Mouse (Mus musculus) ovary, adult 2 months (tissue): Measurements from ENCODE around the gene Ptprcap. TPM values are rescaled to one million over a fixed set of nuclear protein-coding genes. Genes with fewer than 3 reads are reported as not detected.

ENCODE experiments used
- polyA plus RNA-seq: library from polyadenylated mRNA; depleted of rRNA; stranded (reverse); fragments of >200 nt; gene quantifications from 2 replicates; pipeline ENCODE4 v1.2.3, GENCODE M21; 2012; rRNA removed

Gene Ptprcap
- 32.6 and 49.4 TPM in 2 replicates for polyA plus RNA-seq

GRCm38 (mm10) chr19:4153232-4153654 is at the start of gene Ptprcap:
Gene Ptprcap, plus strand, starts transcription at chr19:4153604.

GRCm38 (mm10) chr19:4125741-4126696 is 27.4 kb upstream of the Ptprcap start, which contains the start of gene Aip:
Gene Aip, minus strand, starts transcription at chr19:4125858.

DNA sequence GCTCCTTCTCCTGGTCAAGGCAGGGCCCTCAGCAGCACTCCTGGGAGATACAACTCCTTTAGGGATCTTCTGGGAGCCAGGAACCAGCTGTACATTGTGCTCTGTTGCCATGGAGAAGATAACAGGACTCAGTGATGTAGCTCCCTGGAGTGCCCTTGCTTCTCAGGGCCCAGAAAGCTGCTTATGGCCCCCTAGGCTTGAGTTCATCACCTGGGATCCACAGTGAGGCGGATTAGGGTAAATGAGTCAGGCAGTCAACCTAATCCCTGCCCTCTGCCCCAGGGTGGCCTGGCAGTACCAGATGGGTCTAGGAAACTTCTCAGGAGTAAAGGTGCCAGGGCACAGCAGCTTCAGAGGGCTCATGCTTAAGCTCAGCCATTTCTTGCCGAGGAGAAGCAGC is 14.0 kb upstream of the Ptprcap start, which contains the start of gene Gpr152:
TSS of gene Gpr152 (plus strand) at position 342 of the 400 bp plus-strand sequence.

DNA sequence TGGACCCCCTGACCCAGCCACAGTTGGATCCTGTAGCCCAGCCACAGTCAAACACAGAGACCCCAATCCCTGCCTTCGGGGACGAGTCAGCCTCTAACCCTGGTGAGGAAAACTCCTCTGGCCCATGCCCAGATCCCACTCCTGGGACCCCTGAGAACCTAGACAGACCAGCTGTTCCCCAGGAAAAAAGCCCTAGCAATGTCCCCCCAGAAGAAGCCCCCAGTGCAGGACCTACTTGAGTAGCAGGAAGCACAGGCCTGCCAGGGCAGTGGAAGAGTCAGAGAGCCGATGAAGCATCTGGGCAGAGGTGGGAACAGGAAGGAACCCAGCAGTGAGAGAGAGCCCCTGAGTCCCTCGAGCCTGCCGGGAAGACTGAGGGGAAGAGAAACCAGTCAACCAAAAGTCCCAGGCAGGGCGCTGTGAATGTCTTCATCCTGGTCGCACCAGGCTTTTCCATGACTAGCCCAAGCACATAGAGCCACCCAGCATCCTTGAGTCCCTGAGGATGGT is 9.6 kb upstream of the Ptprcap start, which contains the start of gene Cabp4:
TSS of gene Cabp4 (minus strand) at position 275 of the 510 bp plus-strand sequence.

DNA sequence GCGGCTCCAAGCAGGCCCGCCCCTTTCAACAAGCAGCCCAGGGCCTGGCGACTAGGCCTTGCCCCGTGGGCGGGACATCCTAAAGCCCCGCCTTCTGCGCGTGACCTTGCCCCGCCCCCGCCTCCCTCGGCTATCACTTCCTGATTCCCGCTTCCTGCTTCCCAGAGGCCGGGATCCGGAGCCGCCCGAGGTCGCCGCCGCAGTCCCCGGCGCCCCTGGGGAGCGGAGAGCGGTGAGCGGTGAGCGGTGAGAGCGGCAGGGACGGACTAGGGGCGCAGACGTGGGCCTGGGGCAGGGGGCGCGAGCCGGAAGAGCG is 5.0 kb upstream of the Ptprcap start, which contains the start of gene Coro1b:
TSS of gene Coro1b (plus strand) at position 129 of the 316 bp plus-strand sequence.

DNA sequence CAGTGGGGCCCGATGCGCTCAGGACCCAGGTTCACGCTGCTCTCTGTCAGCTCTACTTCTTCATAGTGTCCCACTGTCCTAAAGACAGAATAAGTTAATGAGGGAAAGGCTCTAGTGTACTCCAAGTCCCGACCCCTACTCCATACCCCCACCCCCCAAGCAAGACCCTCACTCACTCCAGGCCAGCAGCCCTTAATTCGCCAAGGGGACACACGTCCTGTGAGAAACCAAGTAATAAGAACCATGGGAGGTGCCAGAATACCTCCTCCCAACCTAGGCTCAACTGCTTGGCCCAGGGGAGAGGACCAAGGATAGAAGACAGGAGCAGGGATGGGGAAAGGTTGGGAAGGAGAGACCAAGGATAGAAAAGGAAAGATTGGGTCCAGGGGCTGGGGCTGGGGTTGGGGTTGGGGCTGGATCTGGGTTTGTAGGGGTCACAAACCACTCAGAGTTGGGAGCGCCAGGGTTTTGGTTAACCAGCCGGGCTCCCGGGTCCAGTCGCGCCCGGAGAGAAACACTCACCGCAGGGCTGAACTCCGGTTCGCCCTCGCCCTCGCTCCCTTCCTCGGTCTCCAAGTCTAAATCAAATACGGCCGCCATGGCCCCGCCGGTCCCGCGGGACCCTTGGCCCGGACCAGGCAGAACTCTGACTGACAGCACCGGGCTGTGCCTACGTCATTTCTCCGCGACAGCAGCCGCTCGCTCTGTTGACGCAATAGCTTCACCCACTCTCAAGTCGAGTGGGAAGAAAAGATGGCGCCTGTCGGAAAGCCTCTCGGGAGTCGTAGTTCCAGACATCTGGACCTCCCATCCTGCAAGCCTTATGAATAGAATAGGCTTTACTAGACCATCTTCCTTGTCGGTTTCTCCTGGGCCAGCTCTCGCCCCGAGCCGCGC is 9.5 kb downstream of the Ptprcap start, which contains the start of gene Rps6kb2:
TSS of gene Rps6kb2 (minus strand) at position 709 of the 897 bp plus-strand sequence.

GRCm38 (mm10) chr19:4175368-4175947 is 22.1 kb downstream of the Ptprcap start, which contains the start of gene Carns1:
Gene Carns1, minus strand, starts transcription at chr19:4175479.

DNA sequence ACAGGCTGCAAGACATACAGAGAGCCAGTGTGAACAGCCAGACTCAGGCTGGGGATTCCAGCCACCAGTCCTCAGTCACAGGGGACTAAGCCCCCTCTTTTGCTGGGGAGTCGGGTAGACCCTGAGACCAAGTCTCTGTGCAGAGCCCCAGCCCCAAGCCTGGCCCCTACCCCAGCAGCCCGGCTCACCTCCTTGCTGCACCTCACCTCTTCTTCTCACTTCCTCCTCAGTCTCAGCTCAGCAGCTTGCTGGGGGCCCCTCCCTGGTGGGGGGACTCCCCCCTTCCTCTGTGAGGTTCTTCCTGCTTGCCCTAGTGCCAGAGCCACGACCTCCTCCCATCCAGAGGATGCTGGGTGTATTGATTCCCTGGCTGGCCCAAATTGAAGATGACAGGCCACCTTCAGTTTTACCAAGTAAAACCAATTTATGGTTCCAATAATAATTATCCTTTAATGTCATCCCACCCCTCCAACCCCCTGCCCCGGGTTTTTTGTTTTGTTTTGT is 37.5 kb downstream of the Ptprcap start, which contains the start of gene Tbc1d10c:
TSS of gene Tbc1d10c (minus strand) at position 454 of the 504 bp plus-strand sequence.

DNA sequence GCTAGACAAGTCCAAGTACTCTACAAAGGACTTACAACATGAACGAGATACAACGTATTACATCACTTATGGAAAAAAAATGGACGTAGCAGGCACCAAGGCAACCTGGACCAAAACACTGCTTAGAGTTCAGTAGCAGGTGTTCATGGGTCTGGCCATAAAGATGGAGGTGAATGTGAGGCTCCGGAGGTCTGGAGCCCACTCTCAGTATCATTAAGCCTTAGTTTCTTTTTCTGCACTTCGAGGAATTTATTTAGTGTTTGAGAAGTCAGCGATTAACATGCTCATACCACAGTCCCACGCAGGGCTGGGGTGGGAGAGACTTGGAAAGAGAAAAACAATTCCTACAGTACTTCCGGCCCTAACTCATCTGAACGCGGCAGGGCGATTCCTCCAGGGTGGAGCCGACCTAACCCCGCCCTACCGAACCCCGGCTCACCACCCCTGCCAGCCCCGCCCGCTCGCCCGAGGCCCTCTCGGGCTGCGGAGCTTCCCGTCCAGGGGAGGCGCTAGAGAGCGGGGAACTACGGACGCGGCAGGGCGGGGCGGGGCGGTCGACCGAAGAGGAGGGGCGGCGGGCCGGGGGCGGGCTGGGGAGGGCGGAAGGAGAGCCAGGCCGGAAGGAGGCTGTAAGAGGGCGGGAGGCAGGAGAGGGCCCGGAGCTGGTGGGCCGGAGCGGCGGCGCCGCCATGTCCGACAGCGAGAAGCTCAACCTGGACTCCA is 38.3 kb downstream of the Ptprcap start, which contains the start of gene Ppp1ca:
TSS of gene Ppp1ca (plus strand) at position 538 of the 723 bp plus-strand sequence.

DNA sequence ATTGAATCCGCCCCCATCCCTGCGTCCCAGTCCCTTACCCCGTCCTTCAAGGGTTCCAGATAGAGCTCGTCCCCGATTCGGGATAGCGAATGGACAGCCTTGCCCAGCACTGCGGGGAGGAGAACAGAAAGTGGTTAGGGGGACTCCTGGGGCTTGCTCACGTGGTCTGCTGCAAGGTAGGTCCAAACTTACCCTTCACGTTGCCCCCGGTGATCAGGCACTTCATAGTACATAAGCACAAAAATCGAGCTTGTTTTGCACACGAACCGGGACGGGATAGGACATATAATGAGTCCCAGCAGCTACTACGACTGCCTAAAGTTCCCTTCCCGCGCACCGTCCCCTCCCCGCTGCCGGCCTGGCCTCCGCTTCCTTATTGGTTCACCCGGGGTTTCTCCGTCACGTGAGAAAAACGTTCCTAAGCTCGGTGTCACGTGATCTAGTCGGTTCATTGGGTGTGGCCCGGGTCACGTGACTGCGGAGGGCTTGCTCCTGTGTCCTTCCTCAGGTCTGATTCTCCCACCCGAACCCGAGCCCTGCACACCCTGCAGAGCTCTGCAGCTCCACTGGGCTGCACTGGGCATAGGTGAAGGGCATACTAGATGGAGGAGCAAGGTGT is 48.0 kb downstream of the Ptprcap start, which contains the start of gene Rad9a:
TSS of gene Rad9a (minus strand) at position 372 of the 619 bp plus-strand sequence.

Other genes with a start within 250 kb of the Ptprcap start
- gene Tcirg1, start 246.5 kb upstream of the Ptprcap start, polyA plus RNA-seq, result 201 and 237 TPM in 2 replicates
- gene Ndufs8, start 240.8 kb upstream of the Ptprcap start, polyA plus RNA-seq, result 383 and 425 TPM in 2 replicates
- gene Aldh3b1, start 223.8 kb upstream of the Ptprcap start, polyA plus RNA-seq, result 48.6 and 65.2 TPM in 2 replicates
- 181 and 196 TPM in 2 replicates for gene Unc93b1, start 218.4 kb upstream of the Ptprcap start, polyA plus RNA-seq
- 0.06 and 0.22 TPM in 2 replicates for gene Aldh3b3, start 195.0 kb upstream of the Ptprcap start, polyA plus RNA-seq
- gene Aldh3b2, start 181.3 kb upstream of the Ptprcap start, polyA plus RNA-seq, result 1.8 and 2.1 TPM in 2 replicates
- gene Acy3, start 167.0 kb upstream of the Ptprcap start, polyA plus RNA-seq, result 26.4 and 39.5 TPM in 2 replicates
- gene Tbx10, start 160.9 kb upstream of the Ptprcap start, polyA plus RNA-seq, result not detected in 2 replicates
- gene Nudt8, start 153.0 kb upstream of the Ptprcap start, polyA plus RNA-seq, result 21.4 and 31.4 TPM in 2 replicates
- 2.0 and 3.0 TPM in 2 replicates for gene Gm49405, start 153.0 kb upstream of the Ptprcap start, polyA plus RNA-seq
- gene Doc2g, start 150.3 kb upstream of the Ptprcap start, polyA plus RNA-seq, result 14.7 and 15.3 TPM in 2 replicates
- gene Ndufv1, start 140.8 kb upstream of the Ptprcap start, polyA plus RNA-seq, result 114 and 130 TPM in 2 replicates
- gene Gstp1, start 115.6 kb upstream of the Ptprcap start, polyA plus RNA-seq, result 602 and 633 TPM in 2 replicates
- 19.2 and 19.7 TPM in 2 replicates for gene Gstp2, start 107.6 kb upstream of the Ptprcap start, polyA plus RNA-seq
- gene Gstp3, start 94.0 kb upstream of the Ptprcap start, polyA plus RNA-seq, result 0.62 and 1.6 TPM in 2 replicates
- not detected in 2 replicates for gene Cabp2, start 72.0 kb upstream of the Ptprcap start, polyA plus RNA-seq
- gene Cdk2ap2, start 56.4 kb upstream of the Ptprcap start, polyA plus RNA-seq, result 282 and 353 TPM in 2 replicates
- gene Pitpnm1, start 53.6 kb upstream of the Ptprcap start, polyA plus RNA-seq, result 140 and 151 TPM in 2 replicates
- gene Aip, start 27.7 kb upstream of the Ptprcap start, polyA plus RNA-seq, result 123 and 142 TPM in 2 replicates
- 0.10 and 0.18 TPM in 2 replicates for gene Gpr152, start 13.8 kb upstream of the Ptprcap start, polyA plus RNA-seq
- 0.06 TPM in 1 of 2 replicates, not detected in the other for gene Cabp4, start 9.6 kb upstream of the Ptprcap start, polyA plus RNA-seq
- gene Coro1b, start 5.0 kb upstream of the Ptprcap start, polyA plus RNA-seq, result 376 and 395 TPM in 2 replicates
- 34.0 and 51.7 TPM in 2 replicates for gene Rps6kb2, start 9.8 kb downstream of the Ptprcap start, polyA plus RNA-seq
- gene Carns1, start 21.9 kb downstream of the Ptprcap start, polyA plus RNA-seq, result 11.3 and 12.2 TPM in 2 replicates
- gene Tbc1d10c, start 37.7 kb downstream of the Ptprcap start, polyA plus RNA-seq, result 5.6 and 6.3 TPM in 2 replicates
- 485 and 610 TPM in 2 replicates for gene Ppp1ca, start 38.5 kb downstream of the Ptprcap start, polyA plus RNA-seq
- gene Rad9a, start 48.1 kb downstream of the Ptprcap start, polyA plus RNA-seq, result 28.8 and 35.2 TPM in 2 replicates
- 39.8 and 49.9 TPM in 2 replicates for gene Clcf1, start 60.6 kb downstream of the Ptprcap start, polyA plus RNA-seq
- gene AC109138.7, start 60.8 kb downstream of the Ptprcap start, polyA plus RNA-seq, result not detected in 2 replicates
- gene Pold4, start 78.3 kb downstream of the Ptprcap start, polyA plus RNA-seq, result 79.9 and 81.1 TPM in 2 replicates
- gene Ssh3, start 115.6 kb downstream of the Ptprcap start, polyA plus RNA-seq, result 122 and 130 TPM in 2 replicates
- 15.7 and 17.4 TPM in 2 replicates for gene Ankrd13d, start 129.5 kb downstream of the Ptprcap start, polyA plus RNA-seq
- gene Grk2, start 152.6 kb downstream of the Ptprcap start, polyA plus RNA-seq, result 98.5 and 101 TPM in 2 replicates
- gene Kdm2a, start 244.7 kb downstream of the Ptprcap start, polyA plus RNA-seq, result 76.1 and 118 TPM in 2 replicates